Mouse (Mus musculus) forebrain, postnatal 0 days (tissue): ENCODE results near the gene Serinc5. TPM values are rescaled to one million over a fixed set of nuclear protein-coding genes. Genes with fewer than 3 reads are reported as not detected.
"Not testable (repeated sequence)": the region's sequence is repeated elsewhere in the genome, so short reads cannot be mapped to it uniquely, and the experiment has no call there.

Experiments
- ATAC-seq: fragments of 200-750 bp; cut with Nextera tagmentation; 2 replicates; pipeline ENCODE4 v1.8.0; 2017; ENCODE audit warnings: mild to moderate bottlenecking, moderate library complexity
- DNase-seq: peaks from one replicate; pipeline ENCODE4 v3.0.0-alpha.2; 2015
- H3K27ac ChIP-seq: fragments of 300-500 bp; sonication (generic); 2 replicates; pipeline ENCODE4 v1.5.1; 2014; ENCODE audit warnings: low read depth, mild to moderate bottlenecking, antibody characterized with exemption, low read length, moderate library complexity, mixed read lengths
- H3K27me3 ChIP-seq: fragments of 300-500 bp; sonication (generic); 2 replicates; pipeline ENCODE4 v1.6.1; 2014; ENCODE audit warnings: mild to moderate bottlenecking, low read length, mixed read lengths; ENCODE audit not compliant: insufficient read depth
- H3K36me3 ChIP-seq: fragments of 300-500 bp; sonication (generic); 2 replicates; pipeline ENCODE4 v1.6.1; 2014; ENCODE audit warnings: mild to moderate bottlenecking, moderate library complexity; ENCODE audit not compliant: insufficient read depth
- H3K4me1 ChIP-seq: fragments of 300-500 bp; sonication (generic); 2 replicates; pipeline ENCODE4 v1.6.1; 2014; ENCODE audit warnings: antibody characterized with exemption; ENCODE audit not compliant: insufficient read depth
- H3K4me2 ChIP-seq: fragments of 300-500 bp; sonication (generic); 2 replicates; pipeline ENCODE4 v1.6.1; 2014; ENCODE audit warnings: low read depth, mild to moderate bottlenecking, moderate library complexity
- H3K4me3 ChIP-seq: fragments of 300-500 bp; sonication (generic); 2 replicates; pipeline ENCODE4 v1.5.1; 2014; ENCODE audit warnings: low read depth, low read length, mixed read lengths
- H3K9ac ChIP-seq: fragments of 300-500 bp; sonication (generic); 2 replicates; pipeline ENCODE4 v1.6.1; 2014; ENCODE audit warnings: mild to moderate bottlenecking
- H3K9me3 ChIP-seq: fragments of 300-500 bp; sonication (generic); 2 replicates; pipeline ENCODE4 v1.6.1; 2016; ENCODE audit warnings: low read length
- CTCF ChIP-seq: sonication (generic); IDR thresholded peaks from 2 replicates; pipeline ENCODE4 v1.5.1; 2016; ENCODE audit warnings: antibody characterized with exemption, control low read depth, low read depth
- WGBS: fragments of 180-500 bp; shearing (Covaris S2); extraction: QIAGEN DNeasy Blood & Tissue Kit; methylation state at CpG from one replicate; pipeline ENCODE4 v1.1.7; 2014; 5-methylcytosine and 5-hydroxymethylcytosine counted together
- polyA plus RNA-seq: library from polyadenylated mRNA; unstranded; fragments of >200 nt; fragmentation: Nextera tagmentation; extraction: Ambion mirVana; gene quantifications from 2 replicates; pipeline ENCODE4 v1.2.1, GENCODE M21; 2015
- total RNA-seq: library from RNA; depleted of rRNA; stranded (reverse); fragments of >200 nt; gene quantifications from 2 replicates; pipeline ENCODE4 v1.2.3, GENCODE M21; 2014

Serinc5 gene
- total and polyA plus RNA-seq, 2 experiments from 2014 or later, result 11.5 to 41.7 TPM

DNA sequence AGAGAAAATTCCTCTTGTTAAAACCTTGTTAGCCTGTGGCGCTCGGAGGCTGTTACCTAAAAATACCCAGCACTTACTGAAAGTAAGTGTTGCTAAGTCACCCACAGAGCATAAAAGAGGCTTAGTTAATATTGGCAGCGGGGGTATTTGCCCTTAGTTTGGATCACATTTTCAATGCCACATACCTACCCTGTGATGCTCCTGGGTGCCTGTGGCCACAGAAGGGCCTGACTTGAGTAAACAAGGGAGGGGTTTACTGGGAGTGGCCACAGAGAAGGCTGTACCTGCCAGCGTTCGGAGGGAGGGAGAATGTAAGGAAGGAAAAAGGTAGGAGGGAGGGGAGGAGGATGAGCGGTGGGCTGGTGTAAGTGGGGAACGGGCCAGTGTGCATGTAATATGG lies 68.8 kb downstream of the Serinc5 start:
- H3K36me3 ChIP-seq, result no peaks in the 10 kb centered on the region
- whole genome bisulfite sequencing, result 85% methylated on average over 7 of the region's 7 CpGs
- no peaks in the 10 kb centered on the region for H3K27me3 ChIP-seq
- H3K4me1 ChIP-seq, result no peaks in the 10 kb centered on the region
- H3K4me3 ChIP-seq, result no peak overlapping the region
- no peaks in the 10 kb centered on the region for H3K9me3 ChIP-seq
- no peak overlapping the region for H3K9ac ChIP-seq
- H3K4me2 ChIP-seq, result no peak overlapping the region
- no peak for TF ChIP-seq CTCF
- ATAC-seq (no peak), DNase-seq (no peak)
- no peak overlapping the region for H3K27ac ChIP-seq

DNA sequence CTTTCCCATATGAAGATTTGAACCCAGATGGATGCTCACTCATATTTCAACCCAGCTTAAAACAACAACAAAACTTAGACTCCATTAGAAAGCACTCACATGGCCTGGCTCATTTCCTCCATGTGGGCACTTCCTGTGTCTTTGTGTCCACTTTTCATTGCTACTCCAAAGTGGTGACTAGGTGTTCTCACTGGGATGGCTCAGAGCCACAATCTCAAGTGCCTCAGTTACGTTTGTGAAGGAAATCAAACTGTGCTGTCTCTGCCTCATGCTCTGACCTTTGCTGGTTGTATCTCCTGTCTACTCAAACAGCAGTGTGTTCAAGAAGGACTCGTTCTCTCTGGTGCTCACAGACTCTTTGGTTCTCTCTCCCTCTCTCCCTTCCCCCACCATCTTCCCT lies 70.7 kb downstream of the Serinc5 start:
- no peak overlapping the region for H3K4me3 ChIP-seq
- 86% methylated on average over 2 of the region's 2 CpGs for WGBS
- H3K4me2 ChIP-seq, result no peak overlapping the region
- no peaks in the 10 kb centered on the region for H3K27me3 ChIP-seq
- no peaks in the 10 kb centered on the region for H3K9me3 ChIP-seq
- TF ChIP-seq CTCF, result no peak
- H3K36me3 ChIP-seq, result 0 out of 2 replicates have a peak, but pooled peaks cover 3% of the 10 kb centered on the region
- ATAC-seq (no peak), DNase-seq (no peak)
- no peak overlapping the region for H3K27ac ChIP-seq
- H3K4me1 ChIP-seq, result no peaks in the 10 kb centered on the region
- no peak overlapping the region for H3K9ac ChIP-seq

DNA sequence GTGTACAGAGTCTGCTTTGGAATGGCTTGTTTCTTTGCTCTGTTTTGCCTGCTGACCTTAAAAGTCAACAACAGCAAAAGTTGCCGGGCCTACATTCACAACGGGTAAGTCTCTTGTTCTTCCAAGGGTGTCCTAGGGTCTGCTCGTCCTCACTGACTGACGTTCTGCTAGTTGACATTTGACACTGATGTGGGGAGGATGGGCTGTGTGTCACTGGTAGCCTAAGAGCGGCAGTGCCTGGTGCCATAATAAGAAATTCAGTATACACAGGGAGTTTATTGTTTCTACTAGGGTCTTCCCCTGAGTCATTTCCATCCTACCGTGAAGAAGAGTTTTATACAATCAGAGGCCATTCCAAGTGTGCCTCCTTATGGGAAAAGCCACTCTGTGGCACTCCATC lies 71.9 kb downstream of the Serinc5 start:
- 65% methylated on average over 6 of the region's 6 CpGs for WGBS
- no peak overlapping the region for H3K4me3 ChIP-seq
- ATAC-seq, result no peak
- H3K9me3 ChIP-seq, result no peaks in the 10 kb centered on the region
- no peaks in the 10 kb centered on the region for H3K27me3 ChIP-seq
- H3K27ac ChIP-seq, result no peak overlapping the region
- H3K4me1 ChIP-seq, result no peaks in the 10 kb centered on the region
- 0 out of 2 replicates have a peak, but pooled peaks cover 7% of the 10 kb centered on the region for H3K36me3 ChIP-seq
- H3K9ac ChIP-seq, result no peak overlapping the region
- no peak for DNase-seq
- no peak overlapping the region for H3K4me2 ChIP-seq
- no peak for TF ChIP-seq CTCF

DNA sequence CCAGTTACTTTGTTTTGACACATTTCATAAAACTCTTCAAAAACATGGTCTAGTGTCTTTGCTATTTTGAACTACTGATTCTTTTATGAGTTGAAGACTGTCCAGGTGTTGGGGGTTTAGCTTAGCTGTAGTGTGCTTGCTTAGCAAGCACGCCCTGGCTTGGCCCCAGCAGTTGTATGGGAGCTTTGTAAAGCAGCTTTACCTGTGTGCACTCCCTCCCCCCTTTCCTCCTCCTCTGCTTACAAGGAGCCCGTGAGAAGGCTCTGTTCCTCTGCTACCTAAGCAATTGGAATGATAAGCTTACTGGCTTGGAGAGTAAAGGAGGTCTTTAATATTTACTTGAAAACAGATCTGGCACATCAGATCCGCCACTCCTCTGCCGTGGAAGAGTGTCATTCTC lies 72.6 kb downstream of the Serinc5 start:
- ATAC-seq (no peak), DNase-seq (no peak)
- H3K27ac ChIP-seq, result no peak overlapping the region
- H3K4me2 ChIP-seq, result no peak overlapping the region
- no peaks in the 10 kb centered on the region for H3K4me1 ChIP-seq
- no peak overlapping the region for H3K9ac ChIP-seq
- WGBS, result 63% methylated on average over 4 of the region's 4 CpGs
- H3K36me3 ChIP-seq, result 0 out of 2 replicates have a peak, but pooled peaks cover 13% of the 10 kb centered on the region
- no peaks in the 10 kb centered on the region for H3K9me3 ChIP-seq
- no peak for TF ChIP-seq CTCF
- H3K4me3 ChIP-seq, result no peak overlapping the region
- no peaks in the 10 kb centered on the region for H3K27me3 ChIP-seq

DNA sequence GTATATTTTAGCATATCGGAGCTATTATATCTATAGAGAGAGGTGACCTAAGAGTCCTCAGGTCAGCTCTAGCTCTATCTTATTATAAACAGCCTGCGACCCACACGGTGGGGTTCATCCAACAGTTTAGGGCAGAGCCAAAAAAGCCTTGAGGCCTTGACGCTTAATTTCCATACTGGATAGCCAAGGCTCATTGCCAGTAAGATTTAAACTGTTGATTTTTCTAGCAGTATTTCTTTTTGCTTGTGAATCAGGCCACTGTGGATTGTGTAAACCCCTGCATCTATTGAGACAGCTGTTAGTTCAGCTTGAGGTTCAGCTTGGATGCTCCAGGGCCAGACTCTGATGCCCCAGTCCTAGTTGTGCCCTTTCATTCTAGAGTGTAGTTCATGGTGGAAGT lies 73.4 kb downstream of the Serinc5 start:
- no peak for DNase-seq
- H3K4me1 ChIP-seq, result no peaks in the 10 kb centered on the region
- 0 out of 2 replicates have a peak, but pooled peaks cover 18% of the 10 kb centered on the region for H3K36me3 ChIP-seq
- TF ChIP-seq CTCF, result no peak
- H3K9me3 ChIP-seq, result no peaks in the 10 kb centered on the region
- H3K27ac ChIP-seq, result no peak overlapping the region
- WGBS, result 77% methylated on average over 4 of the region's 4 CpGs
- no peak overlapping the region for H3K4me3 ChIP-seq
- no peak overlapping the region for H3K4me2 ChIP-seq
- no peaks in the 10 kb centered on the region for H3K27me3 ChIP-seq
- no peak overlapping the region for H3K9ac ChIP-seq
- no peak for ATAC-seq

DNA sequence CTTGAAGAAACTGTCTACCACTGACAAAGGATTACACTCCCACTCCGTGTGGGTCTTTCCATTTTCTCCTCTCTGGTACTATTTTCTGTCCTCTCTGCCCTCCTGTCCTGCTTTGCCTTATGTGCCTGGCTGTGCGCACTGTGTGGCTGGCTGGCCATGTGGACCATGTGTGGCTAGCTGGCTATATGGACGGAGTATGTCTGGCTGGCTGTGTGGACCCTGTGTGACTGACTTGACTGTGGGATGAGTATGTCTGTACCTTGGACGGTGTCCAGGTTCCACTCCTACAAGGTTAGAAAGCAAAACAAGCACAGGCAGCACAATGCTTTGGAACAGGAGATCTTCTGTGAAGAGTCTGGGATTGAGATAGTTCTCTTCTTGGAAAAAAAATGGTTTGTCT lies 74.4 kb downstream of the Serinc5 start:
- no peaks in the 10 kb centered on the region for H3K27me3 ChIP-seq
- H3K9ac ChIP-seq, result no peak overlapping the region
- no peaks in the 10 kb centered on the region for H3K4me1 ChIP-seq
- no peak overlapping the region for H3K4me3 ChIP-seq
- H3K4me2 ChIP-seq, result no peak overlapping the region
- ATAC-seq (no peak), DNase-seq (no peak)
- no peak overlapping the region for H3K27ac ChIP-seq
- H3K36me3 ChIP-seq, result 0 out of 2 replicates have a peak, but pooled peaks cover 18% of the 10 kb centered on the region
- H3K9me3 ChIP-seq, result no peaks in the 10 kb centered on the region
- TF ChIP-seq CTCF, result no peak
- 92% methylated on average over 4 of the region's 4 CpGs for WGBS

DNA sequence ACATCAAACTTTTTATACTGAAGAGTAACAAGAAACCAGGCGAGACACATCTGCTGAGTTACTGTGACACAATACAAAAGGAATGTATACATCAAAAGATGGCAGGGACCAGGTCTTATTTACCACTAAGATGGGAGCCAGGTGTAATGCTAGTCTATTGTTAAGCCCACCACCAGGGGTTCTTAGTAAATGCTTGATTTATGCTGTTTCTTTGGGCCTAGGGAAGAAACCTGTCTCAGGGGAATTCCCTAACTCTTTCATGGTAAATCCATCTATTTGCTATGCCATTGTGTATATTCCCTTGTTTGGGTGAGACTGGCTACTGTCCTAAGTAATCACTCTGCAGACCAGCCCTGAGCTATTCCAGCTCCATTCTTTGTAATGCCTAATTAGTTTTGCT lies 76.3 kb downstream of the Serinc5 start:
- H3K9ac ChIP-seq, ATAC-seq, H3K4me1 ChIP-seq, H3K9me3 ChIP-seq, H3K4me3 ChIP-seq, H3K27ac ChIP-seq, DNase-seq, H3K27me3 ChIP-seq, H3K4me2 ChIP-seq: not testable (repeated sequence)
- WGBS, result 70% methylated on average over 1 of the region's 1 CpGs
- H3K36me3 ChIP-seq, result 0 out of 2 replicates have a peak, but pooled peaks cover 18% of the 10 kb centered on the region

DNA sequence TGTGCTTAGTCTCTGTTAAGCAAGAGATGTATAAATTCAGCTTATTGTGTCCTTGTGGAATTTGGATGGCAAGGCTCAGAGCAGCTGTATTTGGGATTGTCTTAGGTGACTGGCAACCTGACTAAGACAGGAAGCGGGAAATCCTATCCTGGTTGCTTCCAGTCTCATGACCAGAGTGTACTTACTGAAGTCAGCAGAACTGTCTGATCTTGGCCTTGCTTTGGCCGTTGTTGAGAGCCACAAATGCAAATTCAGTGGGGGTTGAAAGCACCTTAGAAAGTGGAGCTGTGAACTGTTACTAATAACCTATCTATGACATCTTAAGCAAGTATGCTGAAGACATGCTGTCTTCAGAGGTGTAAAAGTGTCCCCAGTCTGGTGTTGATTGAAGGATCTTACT lies 78.2 kb downstream of the Serinc5 start:
- Histone ChIP-seq H3K36me3 (0 out of 2 replicates have a peak, but pooled peaks cover 18% of the 10 kb centered on the region), H3K9me3 (no peaks in the 10 kb centered on the region), H3K4me1 (no peaks in the 10 kb centered on the region), H3K27me3 (no peaks in the 10 kb centered on the region), H3K9ac (no peak overlapping the region), H3K27ac (no peak overlapping the region), H3K4me3 (no peak overlapping the region), H3K4me2 (no peak overlapping the region)
- WGBS, result 87% methylated on average over 2 of the region's 2 CpGs
- ATAC-seq (no peak), DNase-seq (no peak)
- no peak for TF ChIP-seq CTCF
